Mouse (Mus musculus) bone marrow, adult 2 months (tissue): ENCODE data around the gene Arhgef33.

Source experiments
- CTCF ChIP-seq: fragments of 200-500 bp; IDR thresholded peaks from 2 replicates; pipeline ENCODE4 v1.5.1; 2011; ENCODE audit warnings: low read length, control low read depth; ENCODE audit not compliant: control insufficient read depth, insufficient read depth
- POLR2A ChIP-seq: fragments of 200-500 bp; IDR thresholded peaks from 2 replicates; pipeline ENCODE4 v1.6.1; 2011; ENCODE audit warnings: low read depth, mild to moderate bottlenecking, control low read depth, low read length, borderline replicate concordance; ENCODE audit not compliant: control insufficient read depth

DNA sequence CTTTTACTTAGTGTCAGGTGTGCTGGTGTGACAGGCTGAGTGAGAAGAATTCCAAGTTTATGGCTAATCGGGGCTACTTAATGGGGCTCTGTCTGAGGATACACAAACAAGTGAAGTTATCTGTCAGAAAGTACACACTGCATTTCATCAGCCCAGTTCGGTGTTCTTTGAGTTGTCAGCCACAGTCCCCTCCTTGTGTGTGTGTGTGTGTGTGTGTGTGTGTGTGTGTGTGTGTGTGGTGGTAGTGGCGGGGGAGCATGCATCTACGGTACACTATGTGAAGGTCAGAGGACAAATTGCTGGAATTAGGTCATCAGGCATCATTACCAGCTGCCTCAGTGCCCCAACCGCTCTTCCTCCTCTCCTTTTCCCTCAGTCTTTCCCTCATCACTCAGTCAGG is 18.2 kb downstream of the Arhgef33 start:
- TF ChIP-seq CTCF (no peak), POLR2A (no peak)
